Mouse (Mus musculus): ENCODE results near the gene Atm.

DNA sequence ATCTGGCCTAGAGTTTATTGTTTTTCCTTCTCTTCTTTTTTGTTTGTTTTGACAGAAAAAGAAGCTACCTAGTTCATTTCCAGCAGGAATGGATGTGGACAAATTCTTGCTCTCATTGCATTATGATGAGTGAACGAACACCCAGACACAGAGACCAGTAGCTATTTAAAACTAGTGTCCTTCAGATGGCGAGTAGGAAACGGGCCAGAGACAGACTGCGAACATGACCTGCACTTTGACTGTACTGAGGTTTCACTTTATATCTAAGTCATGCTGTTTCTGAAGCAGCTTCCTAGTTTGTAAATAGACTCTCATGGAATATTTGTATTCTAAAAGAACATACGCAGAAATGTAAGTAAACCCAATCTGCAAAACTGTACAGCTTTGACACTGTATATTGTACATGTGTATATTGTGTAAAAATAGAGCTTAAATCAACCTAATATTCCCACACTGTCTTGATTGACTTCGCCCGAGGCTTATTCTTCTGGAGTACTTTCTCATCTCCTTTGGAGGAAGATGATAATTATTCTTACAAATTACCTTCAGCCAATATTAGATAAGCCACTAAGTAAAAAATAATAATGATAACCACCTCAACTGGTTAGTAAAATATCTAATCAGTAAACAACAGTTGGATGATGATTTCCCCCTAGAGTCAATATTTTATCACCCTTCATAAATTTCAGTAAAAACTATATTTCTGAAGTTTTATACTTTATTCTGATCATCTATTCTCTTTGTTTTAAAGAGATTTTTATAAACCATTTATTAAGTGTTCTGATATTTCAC, 36.2 kb upstream of the Atm start:
- TF ChIP-seq CTCF (conservative IDR thresholded peaks at IDR 0.05; ENCODE audit: low read length) (no peak), POU5F1 (IDR thresholded peaks at IDR 0.05; ENCODE audit: borderline replicate concordance, low read length) (no peak)

Measured in E14TG2a.4 (cell line).